Mouse (Mus musculus): ENCODE results near the gene Ncl. TPM values are rescaled to one million over a fixed set of nuclear protein-coding genes. Genes with fewer than 3 reads are reported as not detected.

Ncl gene
- polyA plus RNA-seq, 2 experiments, result 201 to 286 TPM

DNA sequence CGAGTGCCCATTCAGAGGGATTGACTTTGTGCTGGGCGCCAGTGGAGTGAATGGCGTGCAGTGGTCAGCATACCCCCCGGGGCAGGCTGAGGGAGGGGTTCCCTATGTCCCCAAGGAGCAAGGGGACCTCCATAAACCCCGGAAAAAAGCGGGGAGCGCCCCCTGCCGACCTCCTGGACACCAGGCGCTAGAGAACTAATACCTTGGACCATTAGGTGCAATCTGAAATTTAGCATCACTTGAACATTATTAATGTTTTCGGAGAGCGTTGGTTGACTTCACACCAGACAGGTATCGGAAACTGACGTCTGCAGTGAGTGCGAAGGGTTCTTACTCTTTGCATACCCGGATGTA lies 45.5 kb downstream of the Ncl start:
- H3K27ac ChIP-seq (replicated peaks; ENCODE audit: low read depth, low read length), result no peak overlapping the region
- no peaks in the 10 kb centered on the region for H3K4me1 ChIP-seq (ENCODE audit: control insufficient read depth, insufficient read depth, low read length)
- H3K27me3 ChIP-seq (ENCODE audit: control insufficient read depth, insufficient read depth, low read length), result no peaks in the 10 kb centered on the region
- no peaks in the 10 kb centered on the region for H3K36me3 ChIP-seq (ENCODE audit: control insufficient read depth, insufficient read depth, low read length)
- 42% methylated on average over 14 of the region's 15 CpGs for WGBS
- H3K4me3 ChIP-seq (replicated peaks; ENCODE audit: low read length), result no peak overlapping the region
- no peak overlapping the region for H3K4me2 ChIP-seq (replicated peaks; ENCODE audit: low read depth, low read length, severe bottlenecking)
- no peak for TF ChIP-seq POLR2A (IDR thresholded peaks at IDR 0.05; ENCODE audit: borderline replicate concordance, extremely low read depth, insufficient read depth, insufficient read length)
- DNase-seq (ENCODE audit: low spot score) (no peak), ATAC-seq (ENCODE audit: low FRiP score, low read depth) (no peak)
- H3K9me3 ChIP-seq (ENCODE audit: control insufficient read depth, low read length), result no peaks in the 10 kb centered on the region
- no peak overlapping the region for H3K9ac ChIP-seq (ENCODE audit: low read depth, low read length, severe bottlenecking)

DNA sequence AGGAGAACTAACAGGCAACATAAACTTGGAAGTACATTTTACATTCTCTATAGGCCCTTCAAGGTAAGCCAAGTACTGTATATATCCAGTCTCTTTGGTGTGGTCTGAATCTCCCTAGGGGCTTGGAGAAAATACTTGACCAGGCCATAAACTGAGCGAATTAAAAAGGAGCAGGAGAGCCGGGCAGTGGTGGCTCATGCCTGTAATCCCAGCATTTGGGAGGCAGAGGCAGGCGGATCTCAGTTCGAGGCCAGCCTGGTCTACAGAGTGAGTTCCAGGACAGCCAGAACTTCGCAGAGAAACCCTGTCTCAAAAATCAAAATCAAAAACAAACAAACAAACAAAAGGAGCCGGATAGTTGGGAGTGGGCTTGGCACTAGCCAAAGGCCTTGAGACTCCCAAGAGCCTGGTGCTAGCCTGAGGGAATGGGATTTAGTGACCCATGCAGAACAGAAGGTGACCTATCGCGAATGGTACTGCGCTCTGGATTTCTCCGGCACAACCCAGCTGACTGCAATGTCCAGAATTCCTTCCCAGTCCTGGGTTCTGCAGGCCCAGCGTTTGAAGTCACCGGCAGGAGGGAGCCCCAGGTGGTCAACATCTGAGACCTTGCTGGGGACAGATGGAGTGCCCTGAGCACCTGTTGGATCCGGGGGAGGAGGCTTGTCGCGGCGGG lies 46.0 kb downstream of the Ncl start:
- H3K27me3 ChIP-seq (ENCODE audit: control insufficient read depth, insufficient read depth, low read length), result no peaks in the 10 kb centered on the region
- DNase-seq (ENCODE audit: low spot score), result no peak
- H3K4me1 ChIP-seq (ENCODE audit: control insufficient read depth, insufficient read depth, low read length), result no peaks in the 10 kb centered on the region
- no peaks in the 10 kb centered on the region for H3K9me3 ChIP-seq (ENCODE audit: control insufficient read depth, low read length)
- no peak overlapping the region for H3K4me2 ChIP-seq (replicated peaks; ENCODE audit: low read depth, low read length, severe bottlenecking)
- no peak for TF ChIP-seq POLR2A (IDR thresholded peaks at IDR 0.05; ENCODE audit: borderline replicate concordance, extremely low read depth, insufficient read depth, insufficient read length)
- no peak overlapping the region for H3K27ac ChIP-seq (replicated peaks; ENCODE audit: low read depth, low read length)
- 51% methylated on average over 16 of the region's 16 CpGs for WGBS
- H3K36me3 ChIP-seq (ENCODE audit: control insufficient read depth, insufficient read depth, low read length), result no peaks in the 10 kb centered on the region
- no peak overlapping the region for H3K9ac ChIP-seq (ENCODE audit: low read depth, low read length, severe bottlenecking)
- ATAC-seq (ENCODE audit: low FRiP score, low read depth), result no peak
- no peak overlapping the region for H3K4me3 ChIP-seq (replicated peaks; ENCODE audit: low read length)

- no peak for ATAC-seq (ENCODE audit: low FRiP score, low read depth)
- H3K27me3 ChIP-seq (ENCODE audit: control insufficient read depth, insufficient read depth, low read length), result no peaks in the 10 kb centered on the region
- no peak for TF ChIP-seq POLR2A (IDR thresholded peaks at IDR 0.05; ENCODE audit: borderline replicate concordance, extremely low read depth, insufficient read depth, insufficient read length)
Measured at GRCm38 (mm10) chr1:86312269-86312668, 46.9 kb downstream of the Ncl start.

GRCm38 (mm10) chr1:86311467-86312005 lies 47.7 kb downstream of the Ncl start:
- DNase-seq (ENCODE audit: low spot score), result no peak
- ATAC-seq (ENCODE audit: low FRiP score, low read depth), result no peak
- H3K4me2 ChIP-seq (replicated peaks; ENCODE audit: low read depth, low read length, severe bottlenecking), result no peak overlapping the region

More at GRCm38 (mm10) chr1:86312269-86312668, 46.9 kb downstream of the Ncl start:
- no peaks in the 10 kb centered on the region for H3K9me3 ChIP-seq (ENCODE audit: control insufficient read depth, low read length)
- no peaks in the 10 kb centered on the region for H3K36me3 ChIP-seq (ENCODE audit: control insufficient read depth, insufficient read depth, low read length)
- no peaks in the 10 kb centered on the region for H3K4me1 ChIP-seq (ENCODE audit: control insufficient read depth, insufficient read depth, low read length)
- no peak overlapping the region for H3K4me2 ChIP-seq (replicated peaks; ENCODE audit: low read depth, low read length, severe bottlenecking)
- 71% methylated on average over 3 of the region's 3 CpGs for WGBS
- H3K9ac ChIP-seq (ENCODE audit: low read depth, low read length, severe bottlenecking), result no peak overlapping the region
- H3K4me3 ChIP-seq (replicated peaks; ENCODE audit: low read length), result no peak overlapping the region
- H3K27ac ChIP-seq (replicated peaks; ENCODE audit: low read depth, low read length), result no peak overlapping the region
- no peak for DNase-seq (ENCODE audit: low spot score)

DNA sequence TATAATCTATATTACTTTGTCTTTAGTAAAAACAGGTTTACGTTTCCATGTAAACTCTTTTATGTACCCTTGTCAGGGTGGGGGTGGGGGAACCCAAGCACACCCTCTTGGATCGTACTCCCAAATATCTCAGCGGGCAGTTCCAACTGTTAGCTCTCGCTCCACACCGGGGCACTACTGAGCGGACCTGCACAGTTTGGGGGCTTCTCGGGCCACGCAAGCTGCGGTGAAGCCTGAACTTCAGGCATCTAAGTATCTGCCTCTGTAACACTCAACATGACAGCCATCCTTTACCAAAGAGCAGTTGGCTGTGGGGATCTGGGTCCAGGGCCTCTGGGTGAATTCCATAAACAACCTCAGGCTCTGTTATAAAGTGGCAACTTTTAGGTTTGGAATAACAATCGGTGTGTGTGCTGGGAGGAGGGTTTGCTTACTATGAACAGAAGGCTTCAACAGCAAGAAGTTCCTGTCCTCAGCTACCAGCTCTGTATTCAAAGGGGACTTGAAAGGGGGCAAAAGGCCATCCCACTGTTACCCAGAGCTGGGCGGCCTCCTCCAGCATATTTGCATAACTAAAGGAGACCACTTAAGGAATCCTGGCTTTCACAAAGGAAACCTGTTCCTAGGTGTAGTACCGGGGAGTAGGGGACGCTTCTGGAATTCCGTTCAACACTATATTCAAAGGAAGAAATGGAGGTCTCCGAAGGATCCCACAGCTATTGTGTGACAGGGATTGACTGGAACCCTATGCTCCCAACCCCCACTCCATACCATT lies 48.5 kb downstream of the Ncl start:
- Histone ChIP-seq H3K9ac (ENCODE audit: low read depth, low read length, severe bottlenecking) (no peak overlapping the region), H3K4me1 (ENCODE audit: control insufficient read depth, insufficient read depth, low read length) (no peaks in the 10 kb centered on the region), H3K4me3 (replicated peaks; ENCODE audit: low read length) (no peak overlapping the region), H3K9me3 (ENCODE audit: control insufficient read depth, low read length) (no peaks in the 10 kb centered on the region), H3K4me2 (replicated peaks; ENCODE audit: low read depth, low read length, severe bottlenecking) (no peak overlapping the region), H3K27me3 (ENCODE audit: control insufficient read depth, insufficient read depth, low read length) (no peaks in the 10 kb centered on the region), H3K27ac (replicated peaks; ENCODE audit: low read depth, low read length) (no peak overlapping the region), H3K36me3 (ENCODE audit: control insufficient read depth, insufficient read depth, low read length) (0 out of 2 replicates have a peak, but pooled peaks cover 7% of the 10 kb centered on the region)
- ATAC-seq (ENCODE audit: low FRiP score, low read depth), result no peak
- no peak for DNase-seq (ENCODE audit: low spot score)
- no peak for TF ChIP-seq POLR2A (IDR thresholded peaks at IDR 0.05; ENCODE audit: borderline replicate concordance, extremely low read depth, insufficient read depth, insufficient read length)
- 29% methylated on average over 15 of the region's 15 CpGs for WGBS

More at GRCm38 (mm10) chr1:86311467-86312005, 47.7 kb downstream of the Ncl start:
- Histone ChIP-seq H3K27me3 (ENCODE audit: control insufficient read depth, insufficient read depth, low read length) (no peaks in the 10 kb centered on the region), H3K9ac (ENCODE audit: low read depth, low read length, severe bottlenecking) (no peak overlapping the region), H3K4me1 (ENCODE audit: control insufficient read depth, insufficient read depth, low read length) (no peaks in the 10 kb centered on the region), H3K9me3 (ENCODE audit: control insufficient read depth, low read length) (no peaks in the 10 kb centered on the region), H3K4me3 (replicated peaks; ENCODE audit: low read length) (no peak overlapping the region), H3K36me3 (ENCODE audit: control insufficient read depth, insufficient read depth, low read length) (0 out of 2 replicates have a peak, but pooled peaks cover 3% of the 10 kb centered on the region), H3K27ac (replicated peaks; ENCODE audit: low read depth, low read length) (no peak overlapping the region)
- 26% methylated on average over 10 of the region's 10 CpGs for WGBS
- no peak for TF ChIP-seq POLR2A (IDR thresholded peaks at IDR 0.05; ENCODE audit: borderline replicate concordance, extremely low read depth, insufficient read depth, insufficient read length)

Data from limb, embryonic 14.5 days (tissue).